Mouse (Mus musculus) forebrain, embryonic 10.5 days (tissue): ENCODE measurements around the gene Enpp7. TPM values are rescaled to one million over a fixed set of nuclear protein-coding genes. Genes with fewer than 3 reads are reported as not detected.
A peak's percentile ranks its signal among the peaks of the same experiment; 100 is the strongest.

Experiments used
- DNase-seq: peaks from one replicate; pipeline ENCODE4 v3.0.0-alpha.2; 2017; ENCODE audit warnings: low spot score; ENCODE audit errors: extremely low spot score
- H3K27ac ChIP-seq: fragments of 300-500 bp; sonication (generic); 2 replicates; pipeline ENCODE4 v1.5.1; 2016; ENCODE audit warnings: mild to moderate bottlenecking
- H3K27me3 ChIP-seq: fragments of 300-500 bp; sonication (generic); 2 replicates; pipeline ENCODE4 v1.6.1; 2016; ENCODE audit warnings: mild to moderate bottlenecking; ENCODE audit not compliant: poor library complexity, severe bottlenecking
- H3K36me3 ChIP-seq: fragments of 300-500 bp; sonication (generic); replicated peaks from 2 replicates; pipeline ENCODE4 v1.6.1; 2016; ENCODE audit warnings: mild to moderate bottlenecking, moderate library complexity
- H3K4me1 ChIP-seq: fragments of 300-500 bp; sonication (generic); 2 replicates; pipeline ENCODE4 v1.6.1; 2016
- H3K4me3 ChIP-seq: fragments of 300-500 bp; sonication (generic); 2 replicates; pipeline ENCODE4 v1.5.1; 2016; ENCODE audit warnings: mild to moderate bottlenecking, moderate library complexity
- H3K9me3 ChIP-seq: fragments of 300-500 bp; sonication (generic); 2 replicates; pipeline ENCODE4 v1.6.1; 2016; ENCODE audit warnings: mild to moderate bottlenecking, moderate library complexity
- WGBS: fragments of 180-500 bp; shearing (Covaris S2); methylation state at CpG from one replicate; pipeline ENCODE4 v1.1.7; 2016; 5-methylcytosine and 5-hydroxymethylcytosine counted together
- polyA plus RNA-seq: library from polyadenylated mRNA; unstranded; fragments of >200 nt; fragmentation: Nextera tagmentation; extraction: Ambion mirVana; gene quantifications from 2 replicates; pipeline ENCODE4 v1.2.1, GENCODE M21; 2016

Enpp7 gene
- polyA plus RNA-seq, 1 experiment from 2014 or later = not detected

- WGBS = 1% methylated on average over 26 of the region's 26 CpGs
Measured at GRCm38 (mm10) chr11:118999361-118999804, 11.4 kb downstream of the Enpp7 start.

GRCm38 (mm10) chr11:119000877-119001276 lies 12.9 kb downstream of the Enpp7 start:
- DNase-seq = no peak
- Histone ChIP-seq H3K9me3 (peaks cover 4% of the 10 kb centered on the region; the same call in 1 of the 2 replicates), H3K27me3 (peaks cover 85% of the 10 kb centered on the region), H3K27ac (no peak overlapping the region), H3K36me3 (no peaks in the 10 kb centered on the region), H3K4me3 (no peak overlapping the region), H3K4me1 (peaks cover 21% of the 10 kb centered on the region)
- 69% methylated on average over 2 of the region's 2 CpGs for WGBS

More at GRCm38 (mm10) chr11:118999361-118999804, 11.4 kb downstream of the Enpp7 start:
- peak; percentile 80 for DNase-seq
- Histone ChIP-seq H3K36me3 (no peaks in the 10 kb centered on the region), H3K9me3 (peaks cover 4% of the 10 kb centered on the region; the same call in 1 of the 2 replicates), H3K4me3 (peak overlapping the region; percentile 43), H3K27ac (0 out of 2 replicates have a peak overlapping the region, but pooled peaks have one; percentile 72), H3K27me3 (peaks cover 89% of the 10 kb centered on the region), H3K4me1 (peaks cover 26% of the 10 kb centered on the region)

- no peak for DNase-seq
- H3K27ac ChIP-seq = no peak overlapping the region
- H3K4me1 ChIP-seq = peaks cover 21% of the 10 kb centered on the region
- peaks cover 4% of the 10 kb centered on the region; the same call in 1 of the 2 replicates for H3K9me3 ChIP-seq
- peaks cover 78% of the 10 kb centered on the region for H3K27me3 ChIP-seq
- H3K36me3 ChIP-seq = no peaks in the 10 kb centered on the region
- no peak overlapping the region for H3K4me3 ChIP-seq
- 81% methylated on average over 4 of the region's 4 CpGs for WGBS
Measured at GRCm38 (mm10) chr11:119001493-119002128, 13.6 kb downstream of the Enpp7 start.

DNA sequence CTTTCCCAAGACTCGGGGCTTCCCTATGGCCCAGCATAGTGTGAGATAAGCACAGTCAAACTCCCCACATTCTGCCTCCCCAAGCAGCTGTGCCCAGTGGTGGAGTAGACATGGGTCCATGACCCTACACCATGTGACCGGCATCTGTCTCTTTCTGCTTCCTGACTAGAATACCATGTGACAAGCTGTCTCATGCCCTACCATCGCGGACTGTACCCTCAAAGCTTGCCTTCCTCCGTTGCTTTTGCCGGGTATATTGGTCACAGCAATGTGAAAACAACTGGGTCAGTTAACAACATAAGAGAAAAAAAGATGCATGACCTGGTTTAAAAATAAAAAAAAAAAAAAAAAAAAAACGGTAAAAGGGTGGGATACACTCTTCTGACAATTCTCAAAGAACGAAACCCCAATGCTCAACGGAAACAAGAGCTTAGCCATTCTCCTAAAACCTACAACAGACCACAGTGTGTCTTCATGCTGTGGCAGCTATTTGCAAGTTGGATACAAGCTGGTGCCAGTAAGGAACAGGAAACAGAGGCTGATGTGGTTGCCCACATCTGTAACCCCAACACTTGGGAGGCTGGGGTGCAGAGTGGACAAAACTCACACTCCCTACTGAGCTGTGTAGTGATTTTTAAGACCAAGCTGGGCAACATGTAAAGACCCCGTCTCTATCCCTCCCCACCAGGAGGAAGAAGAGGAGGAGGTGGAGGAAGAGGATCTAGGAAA lies 17.7 kb downstream of the Enpp7 start:
- Histone ChIP-seq H3K4me3 (no peak overlapping the region), H3K27ac (no peak overlapping the region), H3K4me1 (peaks cover 11% of the 10 kb centered on the region), H3K9me3 (peaks cover 4% of the 10 kb centered on the region; the same call in 1 of the 2 replicates), H3K27me3 (peaks cover 45% of the 10 kb centered on the region), H3K36me3 (no peaks in the 10 kb centered on the region)
- DNase-seq = no peak
- WGBS = 91% methylated on average over 10 of the region's 10 CpGs

DNA sequence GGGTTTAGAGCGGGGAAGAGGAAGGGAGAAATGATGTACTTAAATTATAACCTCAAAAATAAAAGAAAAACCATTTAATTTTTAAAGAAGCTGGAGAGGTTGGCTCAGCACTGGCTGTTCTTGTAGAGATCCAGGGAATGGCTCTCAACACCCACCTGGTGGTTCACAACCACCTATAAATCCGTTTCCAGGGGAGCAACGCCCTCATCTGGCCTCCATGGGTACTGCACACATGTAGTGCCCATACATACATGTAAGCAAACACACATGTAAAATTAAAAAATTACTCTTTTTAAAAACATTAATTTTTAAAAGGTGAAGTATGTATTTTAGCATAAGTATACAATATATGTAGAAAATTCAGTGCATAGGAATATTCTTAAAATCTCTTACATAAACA lies 18.5 kb downstream of the Enpp7 start:
- Histone ChIP-seq H3K4me1 (peaks cover 11% of the 10 kb centered on the region), H3K36me3 (no peaks in the 10 kb centered on the region), H3K27me3 (peaks cover 38% of the 10 kb centered on the region), H3K4me3 (no peak overlapping the region), H3K9me3 (no peaks in the 10 kb centered on the region), H3K27ac (no peak overlapping the region)
- DNase-seq = no peak
- WGBS = 77% methylated on average over 3 of the region's 3 CpGs

- Histone ChIP-seq H3K36me3 (no peaks in the 10 kb centered on the region), H3K4me3 (peak overlapping the region; percentile 43), H3K9me3 (no peaks in the 10 kb centered on the region), H3K4me1 (peaks cover 11% of the 10 kb centered on the region), H3K27me3 (peaks cover 30% of the 10 kb centered on the region), H3K27ac (0 out of 2 replicates have a peak overlapping the region, but pooled peaks have one; percentile 25)
- 20% methylated on average over 21 of the region's 21 CpGs for WGBS
- peak; percentile 45 for DNase-seq
Measured at GRCm38 (mm10) chr11:119007461-119008456, 19.8 kb downstream of the Enpp7 start.

DNA sequence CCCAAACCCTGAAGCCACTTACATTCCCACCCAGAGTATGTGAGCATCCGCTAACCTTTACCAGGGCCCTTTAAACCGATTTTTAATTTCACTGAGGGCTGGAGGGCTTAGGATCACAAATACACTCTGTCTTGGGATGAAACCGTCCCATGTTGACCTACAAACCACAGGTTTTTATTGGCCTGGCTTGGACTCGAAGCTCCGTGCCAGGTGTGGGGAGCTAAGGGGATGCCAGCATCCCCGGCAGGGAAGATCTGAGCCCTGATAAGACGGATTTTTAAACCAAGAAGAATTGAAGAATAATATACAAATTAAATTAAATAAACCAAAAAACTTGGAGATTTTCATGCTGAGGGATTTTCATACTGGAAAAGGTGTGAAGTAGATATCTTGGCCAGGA lies 26.5 kb downstream of the Enpp7 start:
- Histone ChIP-seq H3K27ac (no peak overlapping the region), H3K36me3 (no peaks in the 10 kb centered on the region), H3K4me3 (no peak overlapping the region), H3K27me3 (peaks cover 14% of the 10 kb centered on the region), H3K4me1 (peaks cover 12% of the 10 kb centered on the region), H3K9me3 (no peaks in the 10 kb centered on the region)
- DNase-seq = no peak
- WGBS = 88% methylated on average over 7 of the region's 7 CpGs

- 47% methylated on average over 7 of the region's 7 CpGs for WGBS
- peaks cover 41% of the 10 kb centered on the region for H3K27me3 ChIP-seq
- no peak overlapping the region for H3K4me3 ChIP-seq
- no peak overlapping the region for H3K27ac ChIP-seq
- H3K4me1 ChIP-seq = peaks cover 24% of the 10 kb centered on the region
- no peaks in the 10 kb centered on the region for H3K9me3 ChIP-seq
- H3K36me3 ChIP-seq = no peaks in the 10 kb centered on the region
- DNase-seq = no peak
Measured at GRCm38 (mm10) chr11:119017506-119017905, 29.5 kb downstream of the Enpp7 start.

DNA sequence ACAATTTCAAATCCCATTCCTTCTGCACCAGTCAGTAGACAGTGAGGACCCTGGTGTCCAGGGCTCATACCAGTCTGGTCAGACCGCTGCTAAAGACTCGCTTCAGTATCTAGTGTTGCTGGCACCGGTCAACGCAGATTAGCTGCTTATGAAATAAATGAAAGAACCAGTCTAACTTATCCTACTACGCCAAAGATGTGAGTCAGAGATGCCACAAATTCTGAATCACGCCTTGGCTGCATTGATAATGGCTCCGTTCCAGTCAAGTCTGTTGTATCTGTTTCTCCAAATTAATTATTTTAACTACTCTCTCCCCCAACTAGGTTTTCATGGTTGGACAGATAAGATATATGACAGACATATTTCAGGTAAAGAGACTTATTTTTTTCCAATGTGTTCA lies 33.2 kb downstream of the Enpp7 start:
- H3K9me3 ChIP-seq = no peaks in the 10 kb centered on the region
- WGBS = 96% methylated on average over 7 of the region's 7 CpGs
- no peak overlapping the region for H3K27ac ChIP-seq
- peaks cover 53% of the 10 kb centered on the region for H3K4me1 ChIP-seq
- no peak overlapping the region for H3K4me3 ChIP-seq
- no peak for DNase-seq
- peaks cover 18% of the 10 kb centered on the region for H3K36me3 ChIP-seq
- H3K27me3 ChIP-seq = peaks cover 41% of the 10 kb centered on the region

DNA sequence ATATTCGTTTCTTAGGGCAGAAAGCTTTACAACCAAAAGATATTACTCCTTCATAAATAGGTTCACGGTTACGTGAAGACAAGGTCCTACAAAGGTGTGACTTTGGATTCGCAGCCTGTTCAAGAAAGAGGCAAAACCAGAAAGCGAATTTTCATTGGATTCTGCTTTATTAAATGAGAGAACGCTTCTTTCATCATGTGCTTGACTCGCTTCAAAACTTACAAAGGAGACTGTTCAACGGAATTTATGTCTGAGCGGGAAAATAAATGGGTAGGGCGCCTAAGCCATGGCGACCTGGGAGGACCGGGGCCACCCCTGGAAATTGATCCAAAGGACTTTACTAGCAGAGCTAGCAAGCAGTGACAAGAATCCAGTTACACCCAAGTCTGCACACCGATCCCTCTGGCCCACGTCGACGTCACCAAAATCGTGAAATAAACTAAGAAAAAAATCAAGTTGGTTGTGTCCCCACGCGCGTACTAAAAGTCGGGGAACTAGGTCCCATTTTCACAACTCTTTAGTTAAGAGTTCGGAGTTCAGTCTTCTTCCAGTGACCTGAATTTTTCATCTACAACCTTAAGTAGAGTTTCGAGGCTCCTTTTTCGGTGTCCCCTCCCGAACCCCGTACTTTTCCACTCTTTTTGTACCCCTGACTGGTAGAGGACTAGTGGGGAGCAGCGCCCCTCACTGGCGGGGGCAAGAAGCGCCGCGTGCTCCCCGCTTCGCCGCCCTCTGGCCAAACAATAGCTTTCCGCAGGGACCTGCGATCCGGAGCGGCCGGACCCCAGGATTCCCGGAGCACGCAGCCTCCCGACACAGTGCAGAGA lies 34.3 kb downstream of the Enpp7 start:
- peaks cover 29% of the 10 kb centered on the region for H3K36me3 ChIP-seq
- WGBS = 6% methylated on average over 42 of the region's 42 CpGs
- H3K4me1 ChIP-seq = peaks cover 57% of the 10 kb centered on the region
- peaks cover 41% of the 10 kb centered on the region for H3K27me3 ChIP-seq
- peak; percentile 31 for DNase-seq
- no peaks in the 10 kb centered on the region for H3K9me3 ChIP-seq
- peak overlapping the region; percentile 95 for H3K4me3 ChIP-seq
- H3K27ac ChIP-seq = peak overlapping the region; percentile 100

- Histone ChIP-seq H3K4me1 (peaks cover 50% of the 10 kb centered on the region), H3K27me3 (peaks cover 41% of the 10 kb centered on the region), H3K27ac (peak within 1 kb of the TSS; percentile 100), H3K36me3 (peaks cover 37% of the 10 kb centered on the region), H3K9me3 (no peaks in the 10 kb centered on the region), H3K4me3 (peak within 1 kb of the TSS; percentile 95)
- DNase-seq = peak; percentile 88
- under 1% methylated on average over 92 of the region's 99 CpGs for WGBS
Measured at GRCm38 (mm10) chr11:119022895-119023615, 35.1 kb downstream of the Enpp7 start, which contains the start of gene Cbx2. Cbx2 (plus strand) TSS chr11:119022962.
